Mouse (Mus musculus): ENCODE data around the gene Helz. TPM values are rescaled to one million over a fixed set of nuclear protein-coding genes. Genes with fewer than 3 reads are reported as not detected.

Gene Helz
- polyA plus RNA-seq, 1 experiment from 2014 or later = 18.1 TPM

DNA sequence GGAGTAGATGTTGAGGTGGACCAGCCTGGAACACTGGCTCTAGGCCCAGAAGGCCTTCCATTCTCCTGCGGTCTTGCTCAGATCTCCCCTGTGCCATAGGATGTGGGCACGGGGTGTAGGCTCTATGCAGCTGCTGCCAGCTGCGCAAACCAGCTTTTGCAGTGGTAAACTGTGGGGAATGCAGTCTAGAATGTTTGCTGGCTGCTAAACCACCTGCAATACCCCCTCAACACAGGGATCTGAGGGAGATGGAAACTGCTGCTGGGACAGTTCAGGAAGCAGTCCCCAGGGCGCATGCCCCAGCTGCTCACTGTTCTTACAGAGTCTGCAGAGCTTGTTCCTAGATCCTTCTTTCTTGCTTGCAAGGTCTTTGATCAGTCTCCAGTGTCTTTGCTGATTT lies 96.7 kb downstream of the Helz start:
- no peak for ATAC-seq (replicated peaks; ENCODE audit: insufficient number of reproducible peaks, low FRiP score, low TSS enrichment)
- Histone ChIP-seq H3K36me3 (ENCODE audit: control insufficient read depth, insufficient read depth, low read length) (peaks cover 16% of the 10 kb centered on the region), H3K4me1 (ENCODE audit: control insufficient read depth, insufficient read depth, low read length) (no peaks in the 10 kb centered on the region), H3K9me3 (replicated peaks; ENCODE audit: control insufficient read depth, low read length) (no peaks in the 10 kb centered on the region), H3K9ac (ENCODE audit: low read depth, low read length) (no peak overlapping the region), H3K27ac (ENCODE audit: low read depth, low read length) (no peak overlapping the region), H3K4me3 (ENCODE audit: low read depth, low read length) (no peak overlapping the region), H3K4me2 (no peak overlapping the region), H3K27me3 (ENCODE audit: control insufficient read depth, insufficient read depth, low read length) (no peaks in the 10 kb centered on the region)
- WGBS (ENCODE audit: insufficient replicate concordance) = 92% methylated on average over 4 of the region's 4 CpGs

DNA sequence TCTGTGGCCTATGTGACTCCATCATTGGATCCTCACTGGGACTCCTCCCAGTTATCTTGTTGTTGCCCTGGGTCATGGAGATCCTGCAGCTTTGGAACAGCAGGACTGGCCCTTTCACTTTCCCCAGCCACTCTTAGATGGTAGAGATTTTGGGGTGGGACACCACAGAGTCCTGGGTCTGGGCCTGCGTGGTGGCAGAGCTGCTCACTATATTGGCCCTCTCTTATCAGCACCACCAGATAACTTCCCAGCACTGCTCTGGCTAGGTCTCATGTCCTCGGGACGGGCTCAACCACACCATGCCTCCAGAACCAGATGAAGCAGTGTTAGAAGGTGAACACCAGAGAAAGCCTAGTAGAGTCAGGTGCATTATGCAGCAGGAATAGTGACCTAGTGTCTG lies 99.6 kb downstream of the Helz start:
- Histone ChIP-seq H3K4me3 (ENCODE audit: low read depth, low read length) (no peak overlapping the region), H3K36me3 (ENCODE audit: control insufficient read depth, insufficient read depth, low read length) (peaks cover 16% of the 10 kb centered on the region), H3K9me3 (replicated peaks; ENCODE audit: control insufficient read depth, low read length) (no peaks in the 10 kb centered on the region), H3K27ac (ENCODE audit: low read depth, low read length) (no peak overlapping the region), H3K9ac (ENCODE audit: low read depth, low read length) (no peak overlapping the region), H3K4me2 (no peak overlapping the region), H3K4me1 (ENCODE audit: control insufficient read depth, insufficient read depth, low read length) (no peaks in the 10 kb centered on the region), H3K27me3 (ENCODE audit: control insufficient read depth, insufficient read depth, low read length) (no peaks in the 10 kb centered on the region)
- 63% methylated on average over 3 of the region's 3 CpGs for WGBS (ENCODE audit: insufficient replicate concordance)
- ATAC-seq (replicated peaks; ENCODE audit: insufficient number of reproducible peaks, low FRiP score, low TSS enrichment) = no peak

DNA sequence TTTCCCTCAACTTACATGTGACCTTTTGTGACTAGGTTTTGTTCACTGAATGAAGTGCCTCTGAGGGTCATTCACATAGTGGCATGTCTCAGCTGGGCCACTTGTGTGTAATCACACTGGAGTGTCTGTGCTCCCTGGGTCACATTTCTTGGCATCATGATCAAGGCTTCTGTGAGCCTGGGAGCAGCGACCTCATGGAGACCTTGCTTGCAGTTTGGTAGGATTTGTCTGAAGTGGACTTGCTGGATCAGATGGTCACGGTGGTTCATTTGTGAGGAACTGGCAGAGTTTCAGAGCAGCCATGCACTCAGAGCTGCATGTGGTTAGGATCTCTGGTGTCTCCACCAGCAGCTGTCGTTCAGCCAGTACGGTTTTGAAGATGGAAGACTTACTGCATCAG lies 100.9 kb downstream of the Helz start:
- peaks cover 16% of the 10 kb centered on the region for H3K36me3 ChIP-seq (ENCODE audit: control insufficient read depth, insufficient read depth, low read length)
- 81% methylated on average over 4 of the region's 4 CpGs for WGBS (ENCODE audit: insufficient replicate concordance)
- no peak overlapping the region for H3K4me3 ChIP-seq (ENCODE audit: low read depth, low read length)
- no peak overlapping the region for H3K27ac ChIP-seq (ENCODE audit: low read depth, low read length)
- no peaks in the 10 kb centered on the region for H3K4me1 ChIP-seq (ENCODE audit: control insufficient read depth, insufficient read depth, low read length)
- no peak for ATAC-seq (replicated peaks; ENCODE audit: insufficient number of reproducible peaks, low FRiP score, low TSS enrichment)
- no peak overlapping the region for H3K4me2 ChIP-seq
- no peaks in the 10 kb centered on the region for H3K9me3 ChIP-seq (replicated peaks; ENCODE audit: control insufficient read depth, low read length)
- no peaks in the 10 kb centered on the region for H3K27me3 ChIP-seq (ENCODE audit: control insufficient read depth, insufficient read depth, low read length)
- H3K9ac ChIP-seq (ENCODE audit: low read depth, low read length) = no peak overlapping the region

DNA sequence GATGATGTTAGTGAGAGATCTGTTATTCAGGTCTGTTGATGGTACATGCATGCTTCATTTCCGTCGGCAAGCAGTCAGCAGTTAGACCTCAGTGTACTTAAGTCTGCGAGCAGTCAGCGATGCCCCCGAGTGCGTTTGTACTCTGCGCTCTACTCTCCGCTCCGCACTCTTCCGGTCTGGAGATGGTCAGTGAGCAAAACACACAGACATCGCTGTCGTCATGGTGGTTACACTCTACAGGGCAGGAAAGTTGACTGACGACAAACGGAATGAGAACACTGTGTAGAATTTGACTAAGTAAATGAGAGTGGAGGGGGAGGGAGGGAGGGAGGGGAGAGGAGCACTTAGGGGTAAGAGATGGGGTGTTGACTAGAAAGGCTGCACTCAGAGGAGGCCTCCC lies 101.7 kb downstream of the Helz start:
- no peak for ATAC-seq (replicated peaks; ENCODE audit: insufficient number of reproducible peaks, low FRiP score, low TSS enrichment)
- 89% methylated on average over 14 of the region's 14 CpGs for WGBS (ENCODE audit: insufficient replicate concordance)
- no peak overlapping the region for H3K27ac ChIP-seq (ENCODE audit: low read depth, low read length)
- no peaks in the 10 kb centered on the region for H3K4me1 ChIP-seq (ENCODE audit: control insufficient read depth, insufficient read depth, low read length)
- H3K9me3 ChIP-seq (replicated peaks; ENCODE audit: control insufficient read depth, low read length) = no peaks in the 10 kb centered on the region
- H3K4me2 ChIP-seq = no peak overlapping the region
- H3K36me3 ChIP-seq (ENCODE audit: control insufficient read depth, insufficient read depth, low read length) = peaks cover 13% of the 10 kb centered on the region
- H3K9ac ChIP-seq (ENCODE audit: low read depth, low read length) = no peak overlapping the region
- no peak overlapping the region for H3K4me3 ChIP-seq (ENCODE audit: low read depth, low read length)
- no peaks in the 10 kb centered on the region for H3K27me3 ChIP-seq (ENCODE audit: control insufficient read depth, insufficient read depth, low read length)

DNA sequence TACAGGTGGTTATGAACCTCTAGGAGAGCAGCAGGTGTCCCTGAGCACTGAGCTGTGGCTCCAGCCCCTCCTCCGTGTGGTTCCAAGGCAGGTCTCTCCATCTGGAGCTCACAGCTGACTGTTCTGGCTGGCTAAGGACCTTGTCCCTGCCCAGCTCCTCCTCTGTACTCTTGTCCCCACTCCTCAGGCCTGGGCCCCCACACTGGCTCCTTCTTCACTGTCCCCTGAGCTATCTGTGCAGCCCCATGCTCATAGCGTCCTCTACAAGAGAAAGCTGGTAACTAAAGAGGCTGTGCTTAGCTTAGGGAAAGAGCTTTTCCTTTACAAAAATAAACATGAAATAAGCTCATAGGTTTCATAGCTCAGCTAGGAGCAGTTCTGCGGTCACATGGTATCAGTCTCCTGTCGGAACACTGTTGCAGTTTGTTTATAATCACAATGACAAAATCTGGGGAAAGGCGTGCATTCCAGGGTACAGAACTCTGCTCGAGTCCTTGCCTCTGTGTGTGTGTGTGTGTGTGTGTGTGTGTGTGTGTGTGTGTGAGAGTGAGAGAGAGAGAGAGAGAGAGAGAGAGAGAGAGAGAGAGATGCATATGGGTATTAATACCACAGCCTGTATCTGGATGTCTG lies 102.8 kb downstream of the Helz start:
- Histone ChIP-seq H3K27me3 (ENCODE audit: control insufficient read depth, insufficient read depth, low read length) (no peaks in the 10 kb centered on the region), H3K9me3 (replicated peaks; ENCODE audit: control insufficient read depth, low read length) (no peaks in the 10 kb centered on the region), H3K36me3 (ENCODE audit: control insufficient read depth, insufficient read depth, low read length) (peaks cover 13% of the 10 kb centered on the region), H3K9ac (ENCODE audit: low read depth, low read length) (no peak overlapping the region), H3K4me1 (ENCODE audit: control insufficient read depth, insufficient read depth, low read length) (no peaks in the 10 kb centered on the region), H3K27ac (ENCODE audit: low read depth, low read length) (no peak overlapping the region), H3K4me2 (no peak overlapping the region), H3K4me3 (ENCODE audit: low read depth, low read length) (no peak overlapping the region)
- ATAC-seq (replicated peaks; ENCODE audit: insufficient number of reproducible peaks, low FRiP score, low TSS enrichment) = no peak
- 68% methylated on average over 6 of the region's 6 CpGs for WGBS (ENCODE audit: insufficient replicate concordance)

DNA sequence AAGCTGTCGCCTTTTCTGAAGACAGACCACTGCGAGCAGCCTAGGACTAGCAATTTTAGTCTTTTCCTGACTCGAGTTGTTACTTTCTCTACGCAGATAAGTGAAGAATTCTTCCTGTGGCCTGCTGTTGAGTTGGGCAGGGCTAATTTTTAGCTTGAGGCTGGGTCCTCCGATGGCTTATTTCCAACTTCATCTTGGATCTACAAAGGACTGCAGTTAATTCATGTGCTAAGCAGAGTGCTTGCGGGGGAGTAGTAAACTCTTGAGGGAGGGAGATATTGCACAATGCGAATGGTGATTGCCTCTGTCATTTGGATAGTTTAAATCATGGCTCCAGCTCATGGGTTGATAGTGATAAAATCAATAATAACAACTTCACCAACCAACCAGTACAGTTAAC lies 103.7 kb downstream of the Helz start:
- H3K27me3 ChIP-seq (ENCODE audit: control insufficient read depth, insufficient read depth, low read length) = no peaks in the 10 kb centered on the region
- H3K4me1 ChIP-seq (ENCODE audit: control insufficient read depth, insufficient read depth, low read length) = no peaks in the 10 kb centered on the region
- no peak overlapping the region for H3K4me3 ChIP-seq (ENCODE audit: low read depth, low read length)
- 78% methylated on average over 7 of the region's 7 CpGs for WGBS (ENCODE audit: insufficient replicate concordance)
- H3K9ac ChIP-seq (ENCODE audit: low read depth, low read length) = no peak overlapping the region
- no peak for ATAC-seq (replicated peaks; ENCODE audit: insufficient number of reproducible peaks, low FRiP score, low TSS enrichment)
- peaks cover 11% of the 10 kb centered on the region for H3K36me3 ChIP-seq (ENCODE audit: control insufficient read depth, insufficient read depth, low read length)
- H3K4me2 ChIP-seq = no peak overlapping the region
- no peak overlapping the region for H3K27ac ChIP-seq (ENCODE audit: low read depth, low read length)
- H3K9me3 ChIP-seq (replicated peaks; ENCODE audit: control insufficient read depth, low read length) = no peaks in the 10 kb centered on the region

DNA sequence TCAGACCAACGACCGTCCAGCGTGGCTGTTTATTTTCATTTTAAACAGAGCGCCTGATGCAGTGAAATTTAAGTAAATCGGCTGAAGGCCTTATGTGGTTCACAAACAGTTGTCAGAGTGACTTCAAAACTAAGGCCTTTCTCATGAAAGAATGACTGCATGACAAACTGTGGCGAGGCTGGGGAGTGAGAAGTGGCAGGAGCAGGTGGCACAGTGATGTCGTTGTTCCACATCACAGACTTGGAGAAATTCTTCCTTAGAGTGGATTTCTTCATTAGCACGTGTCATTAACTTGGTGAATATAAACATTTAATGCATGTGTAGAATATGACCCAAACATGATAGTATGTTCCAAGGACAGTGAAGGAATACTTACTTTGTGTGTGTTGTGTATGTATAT lies 104.4 kb downstream of the Helz start:
- H3K4me2 ChIP-seq = no peak overlapping the region
- H3K9me3 ChIP-seq (replicated peaks; ENCODE audit: control insufficient read depth, low read length) = no peaks in the 10 kb centered on the region
- 77% methylated on average over 8 of the region's 8 CpGs for WGBS (ENCODE audit: insufficient replicate concordance)

DNA sequence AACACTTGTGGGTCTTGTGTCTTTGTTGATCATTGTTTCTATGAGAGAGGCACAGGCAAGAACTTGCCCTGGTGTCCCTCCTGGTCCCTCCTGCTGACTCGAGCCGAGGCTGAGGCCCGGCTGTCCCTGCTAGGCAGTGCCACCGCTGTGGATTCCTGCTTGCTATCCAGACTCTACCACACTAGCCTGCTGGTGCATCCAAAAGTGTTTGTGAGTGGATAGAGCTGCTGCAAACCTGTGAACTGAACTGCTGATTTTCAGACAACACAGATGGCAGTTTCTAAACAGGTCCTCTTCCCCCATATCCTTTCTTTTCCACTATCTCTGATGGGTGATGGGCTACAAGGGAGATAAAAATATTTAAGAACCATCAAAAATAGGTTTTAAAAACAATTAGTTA lies 107.8 kb downstream of the Helz start:
- Histone ChIP-seq H3K4me1 (ENCODE audit: control insufficient read depth, insufficient read depth, low read length) (no peaks in the 10 kb centered on the region), H3K27ac (ENCODE audit: low read depth, low read length) (no peak overlapping the region), H3K27me3 (ENCODE audit: control insufficient read depth, insufficient read depth, low read length) (no peaks in the 10 kb centered on the region), H3K4me2 (no peak overlapping the region), H3K9me3 (replicated peaks; ENCODE audit: control insufficient read depth, low read length) (no peaks in the 10 kb centered on the region), H3K9ac (ENCODE audit: low read depth, low read length) (no peak overlapping the region), H3K4me3 (ENCODE audit: low read depth, low read length) (no peak overlapping the region), H3K36me3 (ENCODE audit: control insufficient read depth, insufficient read depth, low read length) (0 out of 2 replicates have a peak, but pooled peaks cover 5% of the 10 kb centered on the region)
- WGBS (ENCODE audit: insufficient replicate concordance) = 87% methylated on average over 4 of the region's 4 CpGs
- ATAC-seq (replicated peaks; ENCODE audit: insufficient number of reproducible peaks, low FRiP score, low TSS enrichment) = no peak

More for the DNA sequence above, 104.4 kb downstream of the Helz start:
- no peak overlapping the region for H3K27ac ChIP-seq (ENCODE audit: low read depth, low read length)
- no peak for ATAC-seq (replicated peaks; ENCODE audit: insufficient number of reproducible peaks, low FRiP score, low TSS enrichment)
- H3K4me1 ChIP-seq (ENCODE audit: control insufficient read depth, insufficient read depth, low read length) = no peaks in the 10 kb centered on the region
- H3K36me3 ChIP-seq (ENCODE audit: control insufficient read depth, insufficient read depth, low read length) = peaks cover 9% of the 10 kb centered on the region
- no peak overlapping the region for H3K9ac ChIP-seq (ENCODE audit: low read depth, low read length)
- no peaks in the 10 kb centered on the region for H3K27me3 ChIP-seq (ENCODE audit: control insufficient read depth, insufficient read depth, low read length)
- no peak overlapping the region for H3K4me3 ChIP-seq (ENCODE audit: low read depth, low read length)

DNA sequence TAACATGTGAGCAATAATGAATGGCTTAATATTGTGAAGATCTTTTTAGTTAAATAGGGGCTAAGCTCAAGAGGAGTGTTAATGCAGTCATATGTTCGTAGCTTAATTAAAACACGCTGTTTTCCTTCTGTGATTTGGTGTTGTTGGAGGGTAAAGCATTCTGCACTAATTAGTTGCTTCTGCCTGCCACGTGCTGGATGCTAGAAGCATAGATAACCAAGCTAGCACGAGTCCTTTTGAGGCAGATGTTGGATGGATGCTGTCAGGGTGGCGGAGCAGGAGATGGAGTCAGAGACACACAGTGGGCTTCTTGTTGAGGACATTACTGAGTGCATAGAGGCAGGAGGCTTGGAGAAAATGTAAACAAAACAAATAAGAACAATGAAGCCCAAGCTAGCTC lies 109.4 kb downstream of the Helz start:
- Histone ChIP-seq H3K27me3 (ENCODE audit: control insufficient read depth, insufficient read depth, low read length) (no peaks in the 10 kb centered on the region), H3K27ac (ENCODE audit: low read depth, low read length) (no peak overlapping the region), H3K9ac (ENCODE audit: low read depth, low read length) (no peak overlapping the region), H3K36me3 (ENCODE audit: control insufficient read depth, insufficient read depth, low read length) (0 out of 2 replicates have a peak, but pooled peaks cover 10% of the 10 kb centered on the region), H3K4me2 (no peak overlapping the region), H3K4me3 (ENCODE audit: low read depth, low read length) (no peak overlapping the region), H3K4me1 (ENCODE audit: control insufficient read depth, insufficient read depth, low read length) (no peaks in the 10 kb centered on the region), H3K9me3 (replicated peaks; ENCODE audit: control insufficient read depth, low read length) (no peaks in the 10 kb centered on the region)
- WGBS (ENCODE audit: insufficient replicate concordance) = 83% methylated on average over 5 of the region's 5 CpGs
- no peak for ATAC-seq (replicated peaks; ENCODE audit: insufficient number of reproducible peaks, low FRiP score, low TSS enrichment)
